Mouse (Mus musculus): ENCODE measurements around the gene Apln.
A peak's percentile ranks its signal among the peaks of the same experiment; 100 is the strongest.

The Apln gene

GRCm38 (mm10) chrX:48034144-48035113 lies at the start of gene Apln:
TSS of gene Apln (minus strand) at chrX:48034853.
- peak; percentile 21 for DNase-seq (ENCODE audit: low read depth)

- DNase-seq (ENCODE audit: low read depth): no peak
These were observed 47.7 kb upstream of the Apln start for GRCm38 (mm10) chrX:48082364-48082763.

- no peak for DNase-seq (ENCODE audit: low read depth)
These were observed 42.3 kb upstream of the Apln start for GRCm38 (mm10) chrX:48076806-48077425.

- no peak for DNase-seq (ENCODE audit: low read depth)
These were observed 40.0 kb upstream of the Apln start for GRCm38 (mm10) chrX:48074691-48075090.

GRCm38 (mm10) chrX:48072401-48072800 lies 37.7 kb upstream of the Apln start:
- no peak for DNase-seq (ENCODE audit: low read depth)

- DNase-seq (ENCODE audit: low read depth): no peak
These were observed 37.3 kb upstream of the Apln start for GRCm38 (mm10) chrX:48071961-48072360.

GRCm38 (mm10) chrX:48066891-48067290 lies 32.2 kb upstream of the Apln start:
- no peak for DNase-seq (ENCODE audit: low read depth)

GRCm38 (mm10) chrX:48064166-48064853 lies 29.7 kb upstream of the Apln start:
- DNase-seq (ENCODE audit: low read depth): no peak

- DNase-seq (ENCODE audit: low read depth): no peak
These were observed 27.8 kb upstream of the Apln start for GRCm38 (mm10) chrX:48062481-48062880.

GRCm38 (mm10) chrX:48054186-48055015 lies 19.7 kb upstream of the Apln start:
- DNase-seq (ENCODE audit: low read depth): peak; percentile 57

GRCm38 (mm10) chrX:48053743-48054142 lies 19.1 kb upstream of the Apln start:
- DNase-seq (ENCODE audit: low read depth): no peak

- DNase-seq (ENCODE audit: low read depth): no peak
These were observed 11.7 kb upstream of the Apln start for GRCm38 (mm10) chrX:48046315-48046714.

- DNase-seq (ENCODE audit: low read depth): no peak
These were observed 9.6 kb upstream of the Apln start for GRCm38 (mm10) chrX:48044261-48044660.

- DNase-seq (ENCODE audit: low read depth): no peak
These were observed 8.1 kb upstream of the Apln start for GRCm38 (mm10) chrX:48042748-48043147.

GRCm38 (mm10) chrX:48040379-48040778 lies 5.7 kb upstream of the Apln start:
- no peak for DNase-seq (ENCODE audit: low read depth)

GRCm38 (mm10) chrX:48033766-48034143 lies 898 bp downstream of the Apln start:
- no peak for DNase-seq (ENCODE audit: low read depth)

GRCm38 (mm10) chrX:48033024-48033423 lies 1.6 kb downstream of the Apln start:
- DNase-seq (ENCODE audit: low read depth): no peak

- no peak for DNase-seq (ENCODE audit: low read depth)
These were observed 2.8 kb downstream of the Apln start for GRCm38 (mm10) chrX:48031866-48032265.

- no peak for DNase-seq (ENCODE audit: low read depth)
These were observed 4.1 kb downstream of the Apln start for GRCm38 (mm10) chrX:48030593-48030992.

GRCm38 (mm10) chrX:48022811-48023210 lies 11.8 kb downstream of the Apln start:
- DNase-seq (ENCODE audit: low read depth): no peak

- peak; percentile 74 for DNase-seq (ENCODE audit: low read depth)
These were observed 14.7 kb downstream of the Apln start for GRCm38 (mm10) chrX:48019940-48020339.

- DNase-seq (ENCODE audit: low read depth): no peak
These were observed 15.3 kb downstream of the Apln start for GRCm38 (mm10) chrX:48019359-48019758.
